Mouse (Mus musculus): Measurements from ENCODE around the gene Olfr1410.

GRCm38 (mm10) chr1:92654676-92655075 lies 49.1 kb downstream of the Olfr1410 start:
- TF ChIP-seq FLI1 (IDR thresholded peaks at IDR 0.05; ENCODE audit: low read length) (no peak), GATA1 (IDR thresholded peaks at IDR 0.05; ENCODE audit: borderline replicate concordance, low read length) (no peak)

Data from megakaryocyte, embryonic 14.5 days (primary cell).